Mouse (Mus musculus) testis, adult 2 months (tissue): Measurements from ENCODE around the gene Pan3.

Source experiments
- CTCF ChIP-seq: fragments of 200-500 bp; IDR thresholded peaks from 2 replicates; pipeline ENCODE4 v1.5.1; 2012; ENCODE audit warnings: low read depth, mild to moderate bottlenecking, inconsistent platforms, low read length, moderate library complexity; ENCODE audit not compliant: control insufficient read depth, insufficient read depth, insufficient replicate concordance
- POLR2A ChIP-seq: fragments of 200-500 bp; IDR thresholded peaks from 2 replicates; pipeline ENCODE4 v1.6.1; 2012; ENCODE audit warnings: low read depth, mild to moderate bottlenecking, inconsistent platforms, low read length, moderate library complexity; ENCODE audit not compliant: control insufficient read depth

GRCm38 (mm10) chr5:147492511-147492910 is 62.5 kb downstream of the Pan3 start:
- no peak for TF ChIP-seq CTCF
- no peak for TF ChIP-seq POLR2A
